Mouse (Mus musculus) forebrain, embryonic 16.5 days (tissue): Measurements from ENCODE around the gene Prdm15. TPM values are rescaled to one million over a fixed set of nuclear protein-coding genes. Genes with fewer than 3 reads are reported as not detected.
A peak's percentile ranks its signal among the peaks of the same experiment; 100 is the strongest.

Experiments
- ATAC-seq: fragments of 200-750 bp; cut with Nextera tagmentation; 2 replicates; pipeline ENCODE4 v1.8.0; 2017; ENCODE audit warnings: mild to moderate bottlenecking, moderate library complexity
- H3K27ac ChIP-seq: fragments of 300-500 bp; sonication (generic); 2 replicates; pipeline ENCODE4 v1.5.1; 2014; ENCODE audit warnings: low read length, control low read depth
- H3K27me3 ChIP-seq: fragments of 300-500 bp; sonication (generic); replicated peaks from 2 replicates; pipeline ENCODE4 v1.6.1; 2014; ENCODE audit warnings: low read length; ENCODE audit not compliant: control insufficient read depth, insufficient read depth
- H3K36me3 ChIP-seq: fragments of 300-500 bp; sonication (generic); 2 replicates; pipeline ENCODE4 v1.6.1; 2014; ENCODE audit not compliant: control insufficient read depth, insufficient read depth
- H3K4me1 ChIP-seq: fragments of 300-500 bp; sonication (generic); replicated peaks from 2 replicates; pipeline ENCODE4 v1.6.1; 2014; ENCODE audit warnings: low read length; ENCODE audit not compliant: control insufficient read depth, insufficient read depth
- H3K4me2 ChIP-seq: fragments of 300-500 bp; sonication (generic); 2 replicates; pipeline ENCODE4 v1.6.1; 2014; ENCODE audit warnings: mild to moderate bottlenecking, low read length, control low read depth
- H3K4me3 ChIP-seq: fragments of 300-500 bp; sonication (generic); replicated peaks from 2 replicates; pipeline ENCODE4 v1.5.1; 2014; ENCODE audit warnings: mild to moderate bottlenecking, low read length, control low read depth
- H3K9ac ChIP-seq: fragments of 300-500 bp; sonication (generic); replicated peaks from 2 replicates; pipeline ENCODE4 v1.6.1; 2014; ENCODE audit warnings: low read depth, low read length, control low read depth
- H3K9me3 ChIP-seq: fragments of 300-500 bp; sonication (generic); 2 replicates; pipeline ENCODE4 v1.6.1; 2016; ENCODE audit warnings: low read length; ENCODE audit not compliant: control insufficient read depth
- WGBS: fragments of 180-500 bp; shearing (Covaris S2); extraction: QIAGEN DNeasy Blood & Tissue Kit; methylation state at CpG from one replicate; pipeline ENCODE4 v1.1.7; 2014; 5-methylcytosine and 5-hydroxymethylcytosine counted together
- polyA plus RNA-seq: library from polyadenylated mRNA; unstranded; fragments of >200 nt; fragmentation: Nextera tagmentation; extraction: Ambion mirVana; gene quantifications from 2 replicates; pipeline ENCODE4 v1.2.1, GENCODE M21; 2015

Gene Prdm15
- polyA plus RNA-seq, 1 experiment from 2014 or later, result 18.7 TPM

- H3K4me1 ChIP-seq, result no peaks in the 10 kb centered on the region
- no peaks in the 10 kb centered on the region for H3K9me3 ChIP-seq
- H3K4me2 ChIP-seq, result no peak overlapping the region
- H3K36me3 ChIP-seq, result peaks cover 48% of the 10 kb centered on the region
- H3K9ac ChIP-seq, result no peak overlapping the region
- H3K27me3 ChIP-seq, result no peaks in the 10 kb centered on the region
- peak overlapping the region; percentile 15; the same call in 1 of the 2 replicates for H3K27ac ChIP-seq
- H3K4me3 ChIP-seq, result no peak overlapping the region
- 0 out of 2 replicates have a peak, but pooled peaks have one; percentile 55 for ATAC-seq
- 73% methylated on average over 7 of the region's 7 CpGs for WGBS
These were observed 46.7 kb downstream of the Prdm15 start for GRCm38 (mm10) chr16:97804680-97805547.

GRCm38 (mm10) chr16:97797950-97798869 lies 53.4 kb downstream of the Prdm15 start:
- Histone ChIP-seq H3K4me3 (no peak overlapping the region), H3K27me3 (no peaks in the 10 kb centered on the region), H3K27ac (no peak overlapping the region), H3K36me3 (peaks cover 44% of the 10 kb centered on the region), H3K4me2 (no peak overlapping the region), H3K4me1 (no peaks in the 10 kb centered on the region), H3K9me3 (no peaks in the 10 kb centered on the region), H3K9ac (no peak overlapping the region)
- ATAC-seq, result no peak
- WGBS, result 97% methylated on average over 7 of the region's 7 CpGs

- Histone ChIP-seq H3K4me2 (no peak overlapping the region), H3K9ac (no peak overlapping the region), H3K27me3 (no peaks in the 10 kb centered on the region), H3K9me3 (no peaks in the 10 kb centered on the region), H3K36me3 (peaks cover 45% of the 10 kb centered on the region), H3K4me1 (no peaks in the 10 kb centered on the region), H3K27ac (no peak overlapping the region), H3K4me3 (no peak overlapping the region)
- no peak for ATAC-seq
- 83% methylated on average over 3 of the region's 3 CpGs for WGBS
These were observed 54.4 kb downstream of the Prdm15 start for GRCm38 (mm10) chr16:97797212-97797611.

GRCm38 (mm10) chr16:97794256-97794655 lies 57.4 kb downstream of the Prdm15 start:
- H3K9ac ChIP-seq, result no peak overlapping the region

GRCm38 (mm10) chr16:97783057-97783456 lies 68.6 kb downstream of the Prdm15 start:
- ATAC-seq, result no peak
- WGBS, result 91% methylated on average over 5 of the region's 5 CpGs

More at GRCm38 (mm10) chr16:97794256-97794655, 57.4 kb downstream of the Prdm15 start:
- no peak overlapping the region for H3K4me2 ChIP-seq
- H3K36me3 ChIP-seq, result peaks cover 35% of the 10 kb centered on the region
- no peak overlapping the region for H3K27ac ChIP-seq
- H3K9me3 ChIP-seq, result no peaks in the 10 kb centered on the region
- 97% methylated on average over 6 of the region's 6 CpGs for WGBS
- ATAC-seq, result no peak
- H3K4me1 ChIP-seq, result no peaks in the 10 kb centered on the region
- no peaks in the 10 kb centered on the region for H3K27me3 ChIP-seq
- H3K4me3 ChIP-seq, result no peak overlapping the region

GRCm38 (mm10) chr16:97778353-97779025 lies 73.2 kb downstream of the Prdm15 start:
- peak; percentile 69 for ATAC-seq
- H3K36me3 ChIP-seq, result no peaks in the 10 kb centered on the region
- H3K4me2 ChIP-seq, result peak overlapping the region; percentile 39
- no peaks in the 10 kb centered on the region for H3K27me3 ChIP-seq
- no peak overlapping the region for H3K27ac ChIP-seq
- no peak overlapping the region for H3K9ac ChIP-seq
- H3K9me3 ChIP-seq, result no peaks in the 10 kb centered on the region
- peak overlapping the region; percentile 8; the same call in 1 of the 2 replicates for H3K4me3 ChIP-seq
- 0 out of 2 replicates have a peak, but pooled peaks cover 3% of the 10 kb centered on the region for H3K4me1 ChIP-seq
- WGBS, result 18% methylated on average over 15 of the region's 15 CpGs

More at GRCm38 (mm10) chr16:97783057-97783456, 68.6 kb downstream of the Prdm15 start:
- no peaks in the 10 kb centered on the region for H3K27me3 ChIP-seq
- no peak overlapping the region for H3K4me3 ChIP-seq
- H3K27ac ChIP-seq, result no peak overlapping the region
- H3K4me2 ChIP-seq, result no peak overlapping the region
- no peaks in the 10 kb centered on the region for H3K9me3 ChIP-seq
- 0 out of 2 replicates have a peak, but pooled peaks cover 3% of the 10 kb centered on the region for H3K4me1 ChIP-seq
- no peak overlapping the region for H3K9ac ChIP-seq
- H3K36me3 ChIP-seq, result no peaks in the 10 kb centered on the region

GRCm38 (mm10) chr16:97766501-97766900 lies 85.1 kb downstream of the Prdm15 start:
- H3K9me3 ChIP-seq, result no peaks in the 10 kb centered on the region
- peaks cover 35% of the 10 kb centered on the region for H3K27me3 ChIP-seq
- ATAC-seq, result no peak
- WGBS, result 35% methylated on average over 3 of the region's 3 CpGs
- H3K4me3 ChIP-seq, result no peak overlapping the region
- H3K36me3 ChIP-seq, result no peaks in the 10 kb centered on the region
- H3K4me1 ChIP-seq, result peaks cover 9% of the 10 kb centered on the region
- no peak overlapping the region for H3K4me2 ChIP-seq
- H3K9ac ChIP-seq, result no peak overlapping the region
- H3K27ac ChIP-seq, result no peak overlapping the region

GRCm38 (mm10) chr16:97764626-97765025 lies 87.0 kb downstream of the Prdm15 start:
- no peak for ATAC-seq
- H3K9me3 ChIP-seq, result no peaks in the 10 kb centered on the region
- H3K4me2 ChIP-seq, result no peak overlapping the region
- H3K27me3 ChIP-seq, result peaks cover 36% of the 10 kb centered on the region
- WGBS, result 66% methylated on average over 2 of the region's 2 CpGs
- peaks cover 9% of the 10 kb centered on the region for H3K4me1 ChIP-seq
- H3K9ac ChIP-seq, result no peak overlapping the region
- no peak overlapping the region for H3K4me3 ChIP-seq
- no peak overlapping the region for H3K27ac ChIP-seq
- H3K36me3 ChIP-seq, result no peaks in the 10 kb centered on the region
